Mouse (Mus musculus): ENCODE results near the gene Lsm8.
"Not testable (repeated sequence)": the region's sequence is repeated elsewhere in the genome, so short reads cannot be mapped to it uniquely, and the experiment has no call there.

Gene Lsm8

GRCm38 (mm10) chr6:18848051-18848701, at the start of gene Lsm8:
TSS of gene Lsm8 (plus strand) at chr6:18848579.
- peak; percentile 96 for DNase-seq (ENCODE audit: low spot score)

DNA sequence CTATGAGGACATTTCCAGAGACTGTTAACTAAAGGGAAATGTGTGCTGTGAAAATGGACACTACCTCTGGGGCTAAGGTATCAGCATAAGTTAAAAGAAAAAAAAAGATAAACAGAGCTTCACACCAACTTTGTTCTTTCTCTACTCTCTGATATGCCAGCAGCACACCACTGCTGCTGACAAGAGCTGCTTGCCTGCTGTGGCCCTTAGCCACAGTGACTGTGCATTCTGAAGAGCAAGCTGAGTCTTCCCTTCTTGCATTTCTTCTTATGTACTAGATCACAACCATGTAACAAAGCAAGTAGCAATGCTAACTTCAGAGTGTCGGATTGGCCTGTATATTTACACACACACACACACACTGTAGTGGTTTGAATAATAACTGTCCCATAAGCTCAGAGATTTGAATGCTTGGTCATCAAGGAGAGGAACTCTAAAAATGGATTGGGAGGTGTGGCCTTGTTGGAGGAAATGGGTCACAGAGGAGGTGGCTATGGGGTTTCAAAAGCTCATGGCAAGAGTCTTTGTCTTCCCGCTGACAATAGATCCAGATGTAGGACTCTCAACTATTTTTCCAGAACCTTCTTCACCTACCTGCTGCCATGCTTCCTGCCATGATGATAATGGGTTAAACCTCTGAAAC, 47.4 kb upstream of the Lsm8 start:
- DNase-seq (ENCODE audit: low spot score) = no peak

DNA sequence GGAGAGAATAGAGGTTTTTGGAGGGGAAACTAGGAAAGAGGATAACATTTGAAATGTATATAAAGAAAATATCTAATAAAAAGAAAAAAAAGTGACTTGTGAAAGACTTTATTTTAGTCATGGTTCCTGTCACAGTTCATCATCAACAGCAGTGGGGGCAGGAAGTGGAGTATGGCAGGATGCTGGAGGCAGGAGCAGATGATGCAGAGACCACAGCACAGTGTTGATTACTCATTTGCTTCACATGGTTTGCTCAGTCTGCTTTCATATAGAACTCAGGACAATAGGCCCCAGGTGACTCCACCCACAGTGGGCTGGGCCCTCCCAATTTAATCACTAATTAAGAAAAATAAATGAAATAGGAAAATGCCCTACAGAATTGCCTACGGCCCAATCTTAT, 35.8 kb upstream of the Lsm8 start:
- no peak for DNase-seq (ENCODE audit: low spot score)

GRCm38 (mm10) chr6:18815606-18816005, 32.8 kb upstream of the Lsm8 start:
- no peak for DNase-seq (ENCODE audit: low spot score)

- peak; percentile 87 for DNase-seq (ENCODE audit: low spot score)
Measured at GRCm38 (mm10) chr6:18819343-18819742, 29.0 kb upstream of the Lsm8 start.

- DNase-seq (ENCODE audit: low spot score) = no peak
Measured at GRCm38 (mm10) chr6:18820246-18820645, 28.1 kb upstream of the Lsm8 start.

- no peak for DNase-seq (ENCODE audit: low spot score)
Measured at GRCm38 (mm10) chr6:18822812-18823211, 25.6 kb upstream of the Lsm8 start.

DNA sequence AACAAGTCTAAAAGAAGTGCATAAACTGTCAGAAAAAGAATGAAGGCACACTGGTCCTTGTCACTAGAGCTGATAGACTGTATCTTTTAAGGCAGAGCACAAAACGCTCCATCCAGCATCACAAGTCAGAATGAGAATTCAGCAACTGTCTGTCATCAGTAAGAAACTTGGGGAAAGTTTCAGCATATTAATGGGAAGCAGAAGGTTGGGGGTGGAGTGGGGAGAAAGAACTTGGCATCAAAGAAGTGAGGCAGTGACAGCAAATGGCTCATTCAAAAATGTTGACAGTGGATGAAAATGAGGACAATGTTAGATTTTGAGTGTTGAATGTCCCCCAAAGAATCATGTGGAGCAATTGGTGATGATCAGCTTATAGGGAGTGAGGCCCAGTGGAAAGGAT, 15.4 kb upstream of the Lsm8 start:
- DNase-seq (ENCODE audit: low spot score) = peak; percentile 45

- DNase-seq (ENCODE audit: low spot score) = not testable (repeated sequence)
Measured at GRCm38 (mm10) chr6:18844529-18844928, 3.9 kb upstream of the Lsm8 start.

GRCm38 (mm10) chr6:18845571-18845970, 2.8 kb upstream of the Lsm8 start:
- DNase-seq (ENCODE audit: low spot score) = not testable (repeated sequence)

GRCm38 (mm10) chr6:18848702-18849061, 303 bp downstream of the Lsm8 start:
- DNase-seq (ENCODE audit: low spot score) = no peak

- no peak for DNase-seq (ENCODE audit: low spot score)
Measured at GRCm38 (mm10) chr6:18855323-18855722, 6.9 kb downstream of the Lsm8 start.

GRCm38 (mm10) chr6:18856487-18857078, 8.2 kb downstream of the Lsm8 start:
- no peak for DNase-seq (ENCODE audit: low spot score)

DNA sequence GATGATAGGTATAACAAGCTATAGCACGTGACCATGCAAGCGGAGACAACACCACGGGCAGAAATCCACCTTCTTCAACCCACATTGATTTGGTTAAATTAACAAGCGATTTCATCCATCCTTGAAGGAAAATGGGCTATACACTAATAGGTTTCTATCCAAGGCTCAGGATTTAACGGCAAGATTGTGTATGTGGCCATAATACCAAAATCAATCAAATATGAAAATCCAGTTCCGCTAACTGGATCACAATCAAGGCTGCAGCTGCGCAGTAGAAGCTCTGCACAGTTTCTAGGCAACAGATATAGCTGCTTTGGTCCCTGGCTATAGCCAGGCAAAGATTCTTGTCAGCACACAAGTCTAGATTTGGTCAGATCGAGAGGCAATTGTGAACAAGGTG, 17.6 kb downstream of the Lsm8 start, which contains the start of gene Ankrd7:
TSS of gene Ankrd7 (plus strand) at position 301 of the 400 bp plus-strand sequence.
- no peak for DNase-seq (ENCODE audit: low spot score)

DNA sequence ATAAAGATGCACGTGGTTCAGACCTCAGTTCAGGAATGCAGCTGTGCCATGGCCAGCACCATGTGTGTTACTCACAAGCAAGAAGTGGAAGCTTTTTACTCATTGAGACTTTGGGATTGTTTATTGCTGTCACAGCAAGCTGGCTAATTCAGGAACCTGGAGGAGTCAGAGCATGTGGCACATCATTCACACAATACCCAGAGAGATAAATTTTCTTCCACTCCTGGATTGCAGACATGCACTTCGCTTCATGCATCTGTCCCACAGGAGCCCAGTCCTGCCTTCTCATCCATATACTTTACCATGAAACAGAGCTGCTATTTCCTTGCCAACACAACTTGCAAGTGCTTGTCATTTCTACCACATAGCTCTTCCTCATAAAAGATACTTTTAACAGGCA, 40.7 kb downstream of the Lsm8 start:
- DNase-seq (ENCODE audit: low spot score) = no peak

DNA sequence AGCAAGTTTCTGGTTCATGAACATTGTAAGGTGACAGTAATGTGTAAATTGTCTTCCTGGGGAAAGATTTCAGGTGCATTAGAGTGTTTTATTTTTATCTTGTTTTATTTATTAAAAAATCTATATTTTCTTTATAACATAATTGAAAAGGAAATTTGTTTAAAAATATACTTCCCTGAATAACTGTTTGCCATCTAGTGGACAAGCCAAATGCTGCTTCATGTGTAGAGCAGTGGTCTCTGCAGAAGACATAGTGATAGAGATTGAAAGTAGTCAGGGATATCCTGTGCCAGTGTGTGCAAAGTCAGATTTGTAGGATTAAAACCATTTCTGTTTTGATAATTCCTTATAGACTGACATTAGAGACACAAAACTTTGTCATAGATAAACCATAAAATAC, 45.8 kb downstream of the Lsm8 start:
- DNase-seq (ENCODE audit: low spot score) = no peak

All from layer of hippocampus, adult 11-12 months (tissue).